Mouse (Mus musculus): ENCODE measurements around the gene Ccdc57. TPM values are rescaled to one million over a fixed set of nuclear protein-coding genes. Genes with fewer than 3 reads are reported as not detected.
"Not testable (repeated sequence)": the region's sequence is repeated elsewhere in the genome, so short reads cannot be mapped to it uniquely, and the experiment has no call there.

The Ccdc57 gene
- polyA plus RNA-seq, 1 experiment from 2014 or later = 8.4 TPM

DNA sequence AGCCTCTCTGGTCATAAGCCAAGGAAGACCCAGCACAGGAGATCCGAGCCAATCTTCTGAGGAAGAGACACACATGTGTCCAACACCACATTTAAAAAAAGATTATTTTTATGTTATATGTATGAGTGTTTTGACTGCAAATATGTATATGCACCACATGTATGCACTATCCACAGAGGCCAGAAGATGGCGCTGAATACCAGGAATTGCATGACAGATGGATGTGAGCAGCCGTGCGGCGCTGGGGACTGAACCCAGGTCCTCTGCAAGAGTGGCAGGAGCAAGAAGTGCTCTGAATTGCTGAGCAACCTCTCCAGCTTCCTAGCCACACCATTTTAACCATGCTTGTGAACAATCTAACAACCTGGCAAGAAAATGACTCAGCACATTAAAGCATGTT, 45.2 kb downstream of the Ccdc57 start:
- DNase-seq (ENCODE audit: low read depth, low spot score) (no peak), ATAC-seq (no peak)
- in situ Hi-C loops (cut with MboI; ENCODE audit: low pct_unique_long_range_greater_than_20kb) = no loop called here
- H3K27me3 ChIP-seq = no peaks in the 10 kb centered on the region
- POLR2A ChIA-PET = no interaction called here
- no peak for TF ChIP-seq CTCF (IDR thresholded peaks at IDR 0.05)
- CTCF ChIA-PET = no interaction called here

DNA sequence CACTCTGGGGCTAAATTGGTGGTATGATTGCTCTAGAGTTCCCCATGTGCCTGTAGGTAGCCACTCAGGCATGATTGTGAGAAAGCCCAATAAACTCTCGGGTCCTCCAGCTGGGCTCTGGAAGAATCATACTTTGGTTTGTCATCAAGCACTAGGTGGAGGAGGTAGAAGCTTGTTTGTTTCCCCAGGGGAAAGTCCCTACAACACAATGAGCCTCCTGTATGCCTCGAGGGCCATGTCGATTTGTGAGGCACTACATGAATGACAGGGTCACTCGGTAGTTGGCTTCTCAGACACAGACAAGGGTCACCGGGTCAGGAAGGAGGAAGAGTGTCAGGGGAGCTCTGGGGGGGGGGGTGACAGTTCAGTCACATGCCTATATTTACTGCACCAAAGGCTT, 46.2 kb downstream of the Ccdc57 start:
- no peak for DNase-seq (ENCODE audit: low read depth, low spot score)
- ChIA-PET POLR2A (no interaction called here), CTCF (no interaction called here)
- no peak for ATAC-seq
- TF ChIP-seq CTCF (IDR thresholded peaks at IDR 0.05) = no peak
- no peaks in the 10 kb centered on the region for H3K27me3 ChIP-seq
- in situ Hi-C loops (cut with MboI; ENCODE audit: low pct_unique_long_range_greater_than_20kb) = no loop called here

DNA sequence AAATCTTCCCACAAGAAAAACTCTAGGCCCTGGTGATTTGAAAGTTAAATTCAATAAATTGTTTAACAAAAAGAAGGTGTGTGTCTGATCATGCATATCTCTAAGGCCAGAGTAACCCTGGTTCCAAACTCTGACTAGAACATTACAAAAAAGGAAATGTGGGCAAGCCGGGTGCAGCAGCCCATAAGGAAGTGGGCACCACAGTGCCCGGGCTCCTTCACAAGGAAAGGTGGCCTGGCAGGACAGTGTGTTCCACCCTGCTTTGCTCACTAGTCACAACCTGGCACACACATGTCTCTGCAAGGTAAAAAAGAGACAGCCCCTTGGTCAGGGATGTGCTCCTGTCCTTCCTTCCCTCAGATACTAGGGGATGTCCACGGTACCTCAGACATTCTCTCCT, 49.1 kb downstream of the Ccdc57 start:
- no peaks in the 10 kb centered on the region for H3K27me3 ChIP-seq
- ATAC-seq = no peak
- TF ChIP-seq CTCF (IDR thresholded peaks at IDR 0.05) = no peak
- in situ Hi-C loops (cut with MboI; ENCODE audit: low pct_unique_long_range_greater_than_20kb) = no loop called here
- no peak for DNase-seq (ENCODE audit: low read depth, low spot score)
- POLR2A ChIA-PET = no interaction called here
- CTCF ChIA-PET = no interaction called here

DNA sequence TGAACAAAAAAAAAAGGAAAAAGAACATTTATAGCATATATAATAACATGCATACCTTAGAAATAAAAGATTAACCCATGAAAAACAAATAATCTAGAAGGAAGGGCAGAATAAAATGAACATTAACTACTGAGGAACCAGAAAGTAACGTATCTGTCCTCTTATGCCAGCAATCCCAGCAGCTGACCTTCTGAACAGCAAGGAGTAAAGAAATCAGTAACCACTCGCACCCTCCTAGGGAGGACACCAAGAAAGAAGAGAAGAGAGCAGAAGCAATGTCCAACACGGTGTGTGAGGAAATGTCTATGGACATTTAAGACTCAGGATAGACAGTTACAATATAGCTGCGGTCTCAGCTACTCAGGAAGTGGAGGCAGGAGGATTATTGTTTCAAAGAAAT, 49.7 kb downstream of the Ccdc57 start:
- in situ Hi-C loops (cut with MboI; ENCODE audit: low pct_unique_long_range_greater_than_20kb) = no loop called here
- ChIA-PET CTCF (no interaction called here), POLR2A (interaction anchor here (1.1 kb wide), 1 partner anchor 31 kb away, joined by 3 read pairs; no protein-coding TSS in a partner anchor)
- DNase-seq (ENCODE audit: low read depth, low spot score) = no peak
- no peak for ATAC-seq
- H3K27me3 ChIP-seq = no peaks in the 10 kb centered on the region
- TF ChIP-seq CTCF (IDR thresholded peaks at IDR 0.05) = no peak

DNA sequence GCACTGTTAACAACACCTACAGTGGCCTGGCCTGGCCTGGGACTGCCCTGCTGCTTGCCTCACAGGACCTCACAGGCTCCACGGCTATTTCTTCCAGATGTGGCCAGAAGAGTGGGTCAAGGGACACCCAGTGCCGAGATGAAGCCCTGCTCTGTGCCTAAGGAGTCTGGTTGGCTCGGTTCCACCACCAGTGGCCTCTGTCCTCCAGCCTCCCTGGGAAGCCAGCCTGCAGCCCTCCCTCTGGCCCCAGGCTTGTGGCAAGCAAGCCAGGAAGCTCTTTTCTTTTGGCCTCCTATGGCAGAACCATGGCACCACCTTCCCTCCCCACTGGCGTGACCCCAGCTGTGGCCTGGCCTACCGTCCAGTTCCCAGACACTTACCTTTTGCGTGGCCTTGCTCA, 59.5 kb downstream of the Ccdc57 start:
- ATAC-seq (no peak), DNase-seq (ENCODE audit: low read depth, low spot score) (no peak)
- H3K27me3 ChIP-seq = no peaks in the 10 kb centered on the region
- in situ Hi-C loops (cut with MboI; ENCODE audit: low pct_unique_long_range_greater_than_20kb) = no loop called here
- POLR2A ChIA-PET = no interaction called here
- CTCF ChIA-PET = no interaction called here
- no peak for TF ChIP-seq CTCF (IDR thresholded peaks at IDR 0.05)

DNA sequence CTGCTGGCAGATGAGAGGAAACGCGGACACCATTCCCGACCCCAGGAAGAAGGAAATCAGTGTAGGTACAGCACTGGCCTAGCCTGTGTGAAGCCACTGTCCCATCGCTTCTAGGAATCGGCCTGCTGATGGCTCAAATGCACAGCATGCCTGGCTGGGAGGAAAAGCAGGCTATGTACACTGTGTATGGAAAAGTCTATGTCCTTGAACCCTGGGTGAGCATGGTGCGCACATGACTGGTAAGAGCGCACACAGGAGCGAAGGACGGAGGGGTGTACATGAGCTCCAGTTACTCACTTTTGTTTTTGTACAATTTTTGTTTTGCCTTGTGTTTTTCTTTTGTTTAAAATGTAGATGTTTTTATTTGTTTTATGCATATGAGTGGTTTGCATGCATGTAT, 61.2 kb downstream of the Ccdc57 start:
- H3K27me3 ChIP-seq = no peaks in the 10 kb centered on the region
- in situ Hi-C loops (cut with MboI; ENCODE audit: low pct_unique_long_range_greater_than_20kb) = no loop called here
- POLR2A ChIA-PET = no interaction called here
- DNase-seq (ENCODE audit: low read depth, low spot score) = no peak
- CTCF ChIA-PET = no interaction called here
- ATAC-seq = no peak
- TF ChIP-seq CTCF (IDR thresholded peaks at IDR 0.05) = no peak

DNA sequence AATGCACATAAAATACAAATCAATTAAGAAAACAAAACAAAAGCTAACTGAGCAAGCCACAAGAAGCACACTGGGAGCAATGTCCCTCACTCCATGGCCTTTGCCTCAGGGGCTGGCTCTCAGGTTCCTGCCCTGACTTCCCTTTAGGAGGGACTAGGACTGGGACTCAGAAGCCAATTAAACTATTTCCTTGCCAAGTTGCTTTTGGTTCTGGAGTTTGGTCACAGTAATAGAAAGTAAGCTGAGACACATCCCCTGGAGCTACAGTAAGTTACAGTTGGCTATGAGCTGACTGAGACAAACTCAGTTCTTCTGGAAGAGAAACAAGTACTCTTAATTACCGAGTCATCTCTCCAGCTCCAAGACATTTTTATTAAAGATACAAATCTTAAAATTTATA, 66.9 kb downstream of the Ccdc57 start:
- no peak for TF ChIP-seq CTCF (IDR thresholded peaks at IDR 0.05)
- POLR2A ChIA-PET = no interaction called here
- CTCF ChIA-PET = interaction anchor here (0.7 to 1.4 kb wide), 2 partner anchors 12 to 25 kb away, joined by 3 read pairs; no protein-coding TSS in a partner anchor
- in situ Hi-C loops (cut with MboI; ENCODE audit: low pct_unique_long_range_greater_than_20kb) = no loop called here
- DNase-seq (ENCODE audit: low read depth, low spot score) (no peak), ATAC-seq (no peak)
- H3K27me3 ChIP-seq = no peaks in the 10 kb centered on the region

DNA sequence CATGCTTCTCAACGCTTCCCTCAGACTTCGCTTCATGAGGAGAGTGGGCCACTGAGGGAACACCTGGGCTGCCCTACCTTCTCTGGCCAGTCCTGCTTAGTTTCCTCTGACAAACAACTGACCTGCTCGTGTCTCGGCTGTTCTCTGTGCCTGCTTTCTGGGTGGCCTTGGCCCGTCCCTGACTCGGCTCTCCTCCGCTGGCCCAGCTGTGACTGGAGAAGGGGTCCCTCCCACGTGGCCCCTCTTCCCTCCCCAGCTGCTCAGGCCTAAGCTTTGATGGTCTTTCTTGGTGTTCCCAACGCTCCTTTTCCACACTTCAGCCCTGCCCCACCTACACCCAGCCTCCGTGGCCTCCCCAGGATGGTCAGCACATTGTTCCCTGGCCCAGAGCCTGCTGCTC, 69.9 kb downstream of the Ccdc57 start:
- in situ Hi-C loops (cut with MboI; ENCODE audit: low pct_unique_long_range_greater_than_20kb) = no loop called here
- ATAC-seq (no peak), DNase-seq (ENCODE audit: low read depth, low spot score) (no peak)
- CTCF ChIA-PET = interaction anchor here (1.6 kb wide), 1 partner anchor 43 kb away, joined by 3 read pairs; no protein-coding TSS in a partner anchor
- H3K27me3 ChIP-seq = no peaks in the 10 kb centered on the region
- POLR2A ChIA-PET = no interaction called here
- no peak for TF ChIP-seq CTCF (IDR thresholded peaks at IDR 0.05)

DNA sequence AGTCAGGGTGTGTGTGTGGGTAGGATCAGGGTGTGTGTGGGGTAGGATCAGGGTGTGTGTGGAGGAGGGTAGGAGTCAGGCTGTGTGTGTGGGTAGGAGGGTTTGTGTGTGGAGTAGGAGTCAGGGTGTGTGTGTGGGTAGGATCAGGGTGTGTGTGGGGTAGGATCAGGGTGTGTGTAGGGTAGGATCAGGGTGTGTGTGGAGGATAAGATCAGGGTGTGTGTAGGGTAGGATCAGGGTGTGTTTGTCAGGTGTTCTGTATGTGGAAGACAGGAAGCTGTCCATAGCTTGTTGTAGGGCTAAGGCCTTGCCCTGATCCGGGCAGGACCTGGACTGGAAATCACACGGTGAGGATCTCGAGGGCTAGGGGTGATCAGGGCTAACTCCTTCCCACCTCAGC, 76.7 kb downstream of the Ccdc57 start:
- POLR2A ChIA-PET; ATAC-seq; CTCF ChIA-PET; in situ Hi-C loops (cut with MboI; ENCODE audit: low pct_unique_long_range_greater_than_20kb); H3K27me3 ChIP-seq; DNase-seq (ENCODE audit: low read depth, low spot score): not testable (repeated sequence)

DNA sequence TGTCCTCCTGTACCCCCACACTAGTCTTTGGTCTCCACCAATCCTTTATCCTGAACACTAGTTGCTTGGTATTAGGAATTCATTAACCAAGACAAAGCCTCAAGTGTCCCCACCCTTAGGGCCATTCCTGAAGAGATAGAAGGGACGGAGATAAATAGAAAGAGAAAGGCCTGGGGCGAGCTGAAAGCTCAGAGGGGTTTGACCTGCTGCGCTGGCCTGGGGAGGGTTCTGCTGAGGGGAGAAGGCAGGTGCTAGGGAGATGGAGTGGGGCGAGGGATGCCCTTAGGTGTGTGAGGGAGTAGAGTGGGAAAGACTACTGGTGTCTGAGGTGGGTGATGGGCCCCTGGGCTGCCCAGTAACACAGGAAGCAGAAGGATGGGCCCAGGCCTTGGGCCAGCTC, 78.9 kb downstream of the Ccdc57 start:
- in situ Hi-C loops (cut with MboI; ENCODE audit: low pct_unique_long_range_greater_than_20kb) = no loop called here
- no peak for TF ChIP-seq CTCF (IDR thresholded peaks at IDR 0.05)
- ATAC-seq (no peak), DNase-seq (ENCODE audit: low read depth, low spot score) (no peak)
- H3K27me3 ChIP-seq = no peaks in the 10 kb centered on the region
- ChIA-PET POLR2A (interaction anchor here (1.2 kb wide), 1 partner anchor 22 kb away, joined by 3 read pairs; no protein-coding TSS in a partner anchor), CTCF (interaction anchor here (0.8 kb wide), 1 partner anchor 12 kb away, joined by 3 read pairs; no protein-coding TSS in a partner anchor)

DNA sequence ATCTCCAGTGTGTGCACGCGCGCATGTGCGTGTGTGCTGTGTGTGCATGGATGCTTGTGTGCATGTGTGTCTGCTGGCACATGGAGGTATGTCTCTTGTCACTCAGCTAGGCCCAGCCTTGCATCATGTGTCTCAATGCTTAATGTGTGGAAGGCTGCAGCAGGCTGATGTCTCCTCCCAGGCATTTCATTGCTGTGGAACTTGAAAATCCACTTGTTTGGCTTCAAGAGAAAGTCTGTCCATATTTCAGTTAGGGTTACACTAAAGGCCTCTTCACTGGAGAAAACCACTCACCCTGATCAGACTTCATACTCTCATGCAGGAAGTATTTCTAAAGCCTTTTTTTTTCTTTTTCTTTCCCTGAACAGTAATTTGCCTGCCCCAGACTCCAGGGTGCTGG, 79.5 kb downstream of the Ccdc57 start:
- CTCF ChIA-PET = interaction anchor here (0.8 to 1.0 kb wide), 2 partner anchors 8 to 12 kb away, joined by 3 read pairs; no protein-coding TSS in a partner anchor
- in situ Hi-C loops (cut with MboI; ENCODE audit: low pct_unique_long_range_greater_than_20kb) = no loop called here

More for the DNA sequence above, 79.5 kb downstream of the Ccdc57 start:
- H3K27me3 ChIP-seq = no peaks in the 10 kb centered on the region
- POLR2A ChIA-PET = interaction anchor here (1.2 kb wide), 1 partner anchor 22 kb away, joined by 3 read pairs; no protein-coding TSS in a partner anchor
- DNase-seq (ENCODE audit: low read depth, low spot score) (no peak), ATAC-seq (no peak)
- TF ChIP-seq CTCF (IDR thresholded peaks at IDR 0.05) = no peak
